26 mouse cellular contexts compared by ENCODE assay signal in genomic region chr11:24830484-24830883, GRCm38 (mm10).
DNase-seq lines count a peak whose midpoint lies in the region; ATAC-seq lines count a peak whose summit lies in the region.
"Had no signal": no experiment of that assay in that cellular context is flagged by ENCODE, and none has a peak within 500 bp of the region (broad histone marks: within the 10 kb centered on the region; RNA-seq: fewer than 3 reads in every experiment).

No protein-coding gene starts in this region.

- peaks cover 16% of the 10 kb centered on the region for H3K4me1 ChIP-seq in forebrain, embryonic 12.5 days
- H3K4me1 ChIP-seq in forebrain, embryonic 14.5 days (ENCODE audit: control insufficient read depth, insufficient read depth, low read length) = peaks cover 16% of the 10 kb centered on the region
- H3K4me1 ChIP-seq in neural tube, embryonic 15.5 days = peaks cover 9% of the 10 kb centered on the region
- peaks cover 5% of the 10 kb centered on the region; the same call in 1 of the 2 replicates for H3K4me1 ChIP-seq in neural tube, embryonic 11.5 days (ENCODE audit: control insufficient read depth, insufficient read depth, low read length)
- H3K4me1 ChIP-seq: embryonic facial prominence, embryonic 15.5 days; intestine, embryonic 15.5 days; liver, embryonic 15.5 days; lung, embryonic 15.5 days had no signal

- ATAC-seq in forebrain, embryonic 12.5 days (ENCODE audit: low FRiP score) = 0 out of 2 replicates have a peak, but pooled peaks have one; percentile 36
- no peak; the same call in 1 of the 2 replicates for ATAC-seq in forebrain, embryonic 14.5 days
- ATAC-seq in neural tube, embryonic 15.5 days (ENCODE audit: low FRiP score) = no peak; the same call in 1 of the 2 replicates
- no peak for ATAC-seq in neural tube, embryonic 11.5 days (ENCODE audit: insufficient read depth, low FRiP score, low TSS enrichment)
- ATAC-seq: intestine, embryonic 15.5 days; Patski had no signal

- H3K36me3 ChIP-seq in forebrain, embryonic 12.5 days (replicated peaks) = no peaks in the 10 kb centered on the region
- no peaks in the 10 kb centered on the region for H3K36me3 ChIP-seq in forebrain, embryonic 14.5 days (ENCODE audit: control insufficient read depth, insufficient read depth, low read length)
- no peaks in the 10 kb centered on the region for H3K36me3 ChIP-seq in neural tube, embryonic 15.5 days
- no peaks in the 10 kb centered on the region for H3K36me3 ChIP-seq in neural tube, embryonic 11.5 days (ENCODE audit: control insufficient read depth, insufficient read depth, low read length)
- H3K36me3 ChIP-seq: embryonic facial prominence, embryonic 15.5 days; G1E; intestine, embryonic 15.5 days; liver, embryonic 15.5 days; lung, embryonic 15.5 days had no signal

- no peak overlapping the region for H3K4me2 ChIP-seq in forebrain, embryonic 12.5 days
- no peak overlapping the region for H3K4me2 ChIP-seq in forebrain, embryonic 14.5 days (ENCODE audit: low read length)
- H3K4me2 ChIP-seq in neural tube, embryonic 15.5 days = no peak overlapping the region
- H3K4me2 ChIP-seq in neural tube, embryonic 11.5 days (ENCODE audit: low read depth) = no peak overlapping the region
- H3K4me2 ChIP-seq: embryonic facial prominence, embryonic 15.5 days; intestine, embryonic 15.5 days; liver, embryonic 15.5 days; lung, embryonic 15.5 days had no signal

- H3K27ac ChIP-seq in forebrain, embryonic 12.5 days = peak overlapping the region; percentile 81
- no peak overlapping the region for H3K27ac ChIP-seq in forebrain, embryonic 14.5 days (ENCODE audit: low read depth, low read length)
- H3K27ac ChIP-seq in neural tube, embryonic 15.5 days (replicated peaks) = no peak overlapping the region
- no peak overlapping the region for H3K27ac ChIP-seq in neural tube, embryonic 11.5 days (ENCODE audit: low read depth, low read length)
- H3K27ac ChIP-seq: embryonic facial prominence, embryonic 15.5 days; heart, adult 2 months; intestine, embryonic 15.5 days; liver, embryonic 15.5 days; lung, embryonic 15.5 days had no signal

- H3K4me3 ChIP-seq in forebrain, embryonic 12.5 days (replicated peaks) = no peak overlapping the region
- H3K4me3 ChIP-seq in forebrain, embryonic 14.5 days (ENCODE audit: low read depth, low read length) = no peak overlapping the region
- no peak overlapping the region for H3K4me3 ChIP-seq in neural tube, embryonic 15.5 days (replicated peaks)
- no peak overlapping the region for H3K4me3 ChIP-seq in neural tube, embryonic 11.5 days (ENCODE audit: low read depth, low read length)
- H3K4me3 ChIP-seq: embryonic facial prominence, embryonic 15.5 days; heart, adult 2 months; intestine, embryonic 15.5 days; liver, embryonic 15.5 days; lung, embryonic 15.5 days; myocyte had no signal

- H3K9me3 ChIP-seq in forebrain, embryonic 12.5 days = no peaks in the 10 kb centered on the region
- no peaks in the 10 kb centered on the region for H3K9me3 ChIP-seq in forebrain, embryonic 14.5 days (replicated peaks; ENCODE audit: control insufficient read depth, low read length)
- H3K9me3 ChIP-seq in neural tube, embryonic 15.5 days (replicated peaks) = no peaks in the 10 kb centered on the region
- no peaks in the 10 kb centered on the region for H3K9me3 ChIP-seq in neural tube, embryonic 11.5 days (ENCODE audit: control insufficient read depth, low read length)
- H3K9me3 ChIP-seq: embryonic facial prominence, embryonic 15.5 days; G1E; intestine, embryonic 15.5 days; liver, embryonic 15.5 days; lung, embryonic 15.5 days had no signal

- H3K9ac ChIP-seq in forebrain, embryonic 12.5 days = no peak overlapping the region
- H3K9ac ChIP-seq in forebrain, embryonic 14.5 days (ENCODE audit: low read length) = no peak overlapping the region
- no peak overlapping the region for H3K9ac ChIP-seq in neural tube, embryonic 15.5 days (replicated peaks)
- H3K9ac ChIP-seq in neural tube, embryonic 11.5 days (ENCODE audit: low read length) = no peak overlapping the region
- H3K9ac ChIP-seq: embryonic facial prominence, embryonic 15.5 days; intestine, embryonic 15.5 days; liver, embryonic 15.5 days; lung, embryonic 15.5 days had no signal

- no peak for DNase-seq in forebrain, embryonic 14.5 days (ENCODE audit: low spot score)
- DNase-seq in neural tube, embryonic 10.5 days (ENCODE audit: extremely low spot score, low spot score) = peak; percentile 15
- peak; percentile 16 for DNase-seq in neural tube, embryonic 11.5 days (ENCODE audit: low spot score)
- DNase-seq in cerebellum, adult 9-10 months = no peak
- no peak for DNase-seq in lung, postnatal 36 days
- DNase-seq: adrenal gland, postnatal 36 days; B cell, adult 2 months; cerebellum, postnatal 10 days; gastrocnemius, postnatal 36 days; heart, adult 2 months; kidney, adult 9 months; kidney, postnatal 14 days; left cerebral cortex, postnatal 4 days; liver; lung, postnatal 4 days; right cerebral cortex, postnatal 14 days had no signal

- 50% methylated on average over 2 of the region's 2 CpGs for WGBS in forebrain, embryonic 12.5 days
- 52% methylated on average over 2 of the region's 2 CpGs for WGBS in forebrain, embryonic 14.5 days
- WGBS in neural tube, embryonic 15.5 days = 66% methylated on average over 2 of the region's 2 CpGs
- 67% methylated on average over 2 of the region's 2 CpGs for WGBS in neural tube, embryonic 11.5 days

- H3K27me3 ChIP-seq in forebrain, embryonic 12.5 days = no peaks in the 10 kb centered on the region
- H3K27me3 ChIP-seq in forebrain, embryonic 14.5 days (replicated peaks; ENCODE audit: control insufficient read depth, insufficient read depth, low read length) = no peaks in the 10 kb centered on the region
- no peaks in the 10 kb centered on the region for H3K27me3 ChIP-seq in neural tube, embryonic 15.5 days (replicated peaks)
- H3K27me3 ChIP-seq in neural tube, embryonic 11.5 days (ENCODE audit: control insufficient read depth, insufficient read depth, low read length) = no peaks in the 10 kb centered on the region
- H3K27me3 ChIP-seq: CH12.LX; embryonic facial prominence, embryonic 15.5 days; intestine, embryonic 15.5 days; liver, embryonic 15.5 days; lung, embryonic 15.5 days had no signal

Comparison
In these comparisons a context has a peak if more than half of its experiments do, and no peak if none do; other contexts are left out.
1. DNase-seq: peak in neural tube, embryonic 10.5 days (single experiment) and neural tube, embryonic 11.5 days (single experiment); none in forebrain, embryonic 14.5 days (single experiment), cerebellum, adult 9-10 months (single experiment) and lung, postnatal 36 days (single experiment).